Mouse (Mus musculus) spleen, adult 2 months (tissue): ENCODE data around the gene Ssh2. TPM values are rescaled to one million over a fixed set of nuclear protein-coding genes. Genes with fewer than 3 reads are reported as not detected.

Experiments
- DNase-seq, 2 experiments: peaks; one replicate each; pipeline versions ENCODE4 v3.0.0 to v3.0.0-alpha.2; 2012 to 2021; ENCODE audit warnings: low spot score in 2 of 2, low read depth in 1 of 2
- H3K27ac ChIP-seq: fragments of 200-500 bp; 2 replicates; pipeline ENCODE4 v1.5.1; 2012; ENCODE audit warnings: low read length, inconsistent platforms; ENCODE audit not compliant: insufficient read depth
- H3K27me3 ChIP-seq: fragments of 200-500 bp; 2 replicates; pipeline ENCODE4 v1.6.1; 2012; ENCODE audit warnings: mild to moderate bottlenecking, moderate library complexity, low read length, inconsistent platforms; ENCODE audit not compliant: control insufficient read depth, insufficient read depth
- H3K36me3 ChIP-seq: fragments of 200-500 bp; 2 replicates; pipeline ENCODE4 v1.6.1; 2012; ENCODE audit warnings: mild to moderate bottlenecking, low read length, inconsistent platforms; ENCODE audit not compliant: control insufficient read depth, insufficient read depth
- H3K4me1 ChIP-seq: fragments of 200-500 bp; 2 replicates; pipeline ENCODE4 v1.6.1; 2011; ENCODE audit warnings: inconsistent platforms; ENCODE audit not compliant: control insufficient read depth, insufficient read depth, insufficient read length
- H3K4me3 ChIP-seq: fragments of 200-500 bp; 2 replicates; pipeline ENCODE4 v1.5.1; 2011; ENCODE audit warnings: mild to moderate bottlenecking, inconsistent platforms; ENCODE audit not compliant: insufficient read depth, insufficient read length; ENCODE audit errors: extremely low read depth
- CTCF ChIP-seq: fragments of 200-500 bp; IDR thresholded peaks from 2 replicates; pipeline ENCODE4 v1.5.1; 2011; ENCODE audit warnings: mild to moderate bottlenecking, inconsistent platforms; ENCODE audit not compliant: insufficient read depth, insufficient read length, insufficient replicate concordance; ENCODE audit errors: extremely low read depth
- POLR2A ChIP-seq: fragments of 200-500 bp; IDR thresholded peaks from 2 replicates; pipeline ENCODE4 v1.6.1; 2011; ENCODE audit warnings: low read depth, low read length, inconsistent platforms
- WGBS: fragments of 180-500 bp; shearing (Covaris S2); methylation state at CpG from one replicate; pipeline ENCODE4 v1.1.7; 2018; 5-methylcytosine and 5-hydroxymethylcytosine counted together
- polyA plus RNA-seq: library from polyadenylated mRNA; depleted of rRNA; stranded (reverse); fragments of >200 nt; gene quantifications from 2 replicates; pipeline ENCODE4 v1.2.3, GENCODE M21; 2012

Ssh2 gene
- polyA plus RNA-seq, 1 experiment = 21.2 TPM

DNA sequence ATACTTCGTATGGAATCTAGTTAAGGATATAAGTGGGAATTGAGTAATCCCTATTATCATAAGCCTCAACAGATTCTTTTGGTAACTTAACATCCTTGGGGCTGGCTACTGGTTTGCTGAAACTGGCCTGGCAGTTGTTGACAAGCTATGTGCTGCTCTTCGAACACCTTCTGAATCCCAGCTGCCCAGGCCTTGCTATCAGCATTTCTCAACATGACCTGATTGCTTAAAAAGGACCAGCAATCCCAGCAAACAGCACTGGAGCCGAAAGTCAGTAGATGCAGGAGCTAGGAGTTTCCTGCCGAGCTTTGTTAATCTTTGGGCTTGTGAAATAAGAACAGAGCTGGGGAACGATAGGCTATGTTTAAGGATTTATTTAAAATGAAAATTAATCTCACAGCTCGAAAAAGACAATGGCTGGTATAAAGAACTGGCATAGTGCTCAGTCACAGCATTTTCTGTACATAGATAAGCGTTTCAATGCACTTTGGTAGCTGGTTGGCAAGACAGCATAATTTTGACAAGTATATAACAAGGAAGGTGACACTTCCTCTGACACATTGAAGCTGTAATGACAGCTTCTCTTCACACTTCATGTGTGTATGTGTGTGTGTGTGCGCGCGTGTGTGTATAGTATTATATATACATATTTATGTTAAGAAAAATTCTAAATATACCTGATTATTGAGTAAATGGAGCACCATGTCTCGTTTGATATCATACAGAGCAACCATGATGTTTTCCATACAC, 20.6 kb upstream of the Ssh2 start:
- no peak for TF ChIP-seq POLR2A
- TF ChIP-seq CTCF = no peak
- DNase-seq = no peak
- Histone ChIP-seq H3K4me1 (peaks cover 7% of the 10 kb centered on the region; the same call in 1 of the 2 replicates), H3K27me3 (no peaks in the 10 kb centered on the region), H3K27ac (no peak overlapping the region), H3K36me3 (no peaks in the 10 kb centered on the region), H3K4me3 (no peak overlapping the region)
- WGBS = 90% methylated on average over 11 of the region's 11 CpGs

DNA sequence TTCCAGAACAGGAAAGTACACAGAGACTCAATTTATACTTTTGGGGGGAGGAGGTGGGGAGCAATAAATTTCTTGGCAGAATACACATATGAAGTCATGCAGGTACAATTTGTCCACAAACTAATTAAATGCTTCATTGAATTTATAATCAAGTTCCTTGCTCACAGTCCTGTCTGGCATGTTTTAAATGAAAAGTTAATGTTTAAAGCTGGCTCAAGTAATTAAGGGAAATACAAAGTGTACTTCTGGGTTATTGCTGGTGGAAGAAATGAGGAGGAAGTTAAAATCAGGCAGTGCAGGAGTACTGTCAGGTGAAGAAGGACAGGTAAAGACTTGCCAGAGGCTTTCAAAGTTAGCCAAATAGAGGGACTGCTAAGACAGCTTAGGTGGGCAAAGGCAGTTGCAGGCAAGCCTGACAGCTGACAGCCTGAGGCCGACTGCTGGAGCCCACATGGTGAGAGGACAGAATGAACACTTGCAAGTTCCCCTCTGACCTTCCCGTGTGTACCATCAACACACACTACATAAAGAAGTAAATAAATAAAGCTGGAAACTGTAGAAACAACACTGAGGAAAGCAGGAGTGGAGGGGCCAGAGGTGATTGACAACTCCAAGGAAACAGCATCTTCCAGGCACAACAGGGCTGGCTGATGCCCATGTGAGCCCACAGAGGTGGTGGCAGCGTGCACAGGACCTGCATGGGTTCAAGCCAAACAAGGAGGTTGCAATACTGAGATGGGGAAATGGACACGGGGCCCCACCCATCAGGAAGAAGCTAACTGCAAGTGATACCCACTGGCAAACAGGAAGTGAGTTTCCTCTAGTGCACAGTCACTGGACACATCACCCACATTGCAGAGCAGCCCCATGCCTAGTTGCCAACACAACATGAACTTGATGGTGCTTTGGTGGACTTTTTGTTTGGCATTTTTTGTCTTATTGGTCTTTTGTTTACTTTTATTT, 19.6 kb upstream of the Ssh2 start:
- no peak overlapping the region for H3K4me3 ChIP-seq
- peaks cover 7% of the 10 kb centered on the region; the same call in 1 of the 2 replicates for H3K4me1 ChIP-seq
- DNase-seq = peak in 1 of 2 experiments; percentile 43
- H3K36me3 ChIP-seq = no peaks in the 10 kb centered on the region
- WGBS = 26% methylated on average over 4 of the region's 4 CpGs
- H3K27ac ChIP-seq = peak overlapping the region; percentile 30
- TF ChIP-seq POLR2A (no peak), CTCF (no peak)
- H3K27me3 ChIP-seq = no peaks in the 10 kb centered on the region

DNA sequence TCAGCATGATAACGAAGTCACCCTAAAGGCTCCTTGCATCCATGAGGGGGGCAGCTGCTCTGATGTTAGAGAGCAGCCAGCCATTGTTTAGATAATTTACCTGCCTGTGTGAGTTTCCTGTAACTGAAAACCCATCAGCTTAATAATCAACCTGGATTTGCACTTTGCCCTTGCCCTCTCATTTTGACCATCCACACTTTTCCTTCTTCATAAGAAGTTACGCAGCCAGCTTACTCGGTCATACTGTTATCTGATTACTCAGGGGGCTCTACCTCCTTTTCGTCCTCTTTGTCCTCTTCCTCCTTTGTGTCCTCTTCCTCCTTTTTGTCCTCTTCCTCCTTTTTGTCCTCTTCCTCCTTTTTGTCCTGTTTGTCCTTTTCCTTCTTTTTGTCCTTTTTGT, 16.5 kb upstream of the Ssh2 start:
- no peaks in the 10 kb centered on the region for H3K27me3 ChIP-seq
- H3K27ac ChIP-seq = no peak overlapping the region
- no peak for DNase-seq
- TF ChIP-seq POLR2A (no peak), CTCF (no peak)
- peaks cover 3% of the 10 kb centered on the region; the same call in 1 of the 2 replicates for H3K4me1 ChIP-seq
- WGBS = 76% methylated on average over 4 of the region's 4 CpGs
- no peak overlapping the region; the same call in 1 of the 2 replicates for H3K4me3 ChIP-seq
- H3K36me3 ChIP-seq = no peaks in the 10 kb centered on the region

DNA sequence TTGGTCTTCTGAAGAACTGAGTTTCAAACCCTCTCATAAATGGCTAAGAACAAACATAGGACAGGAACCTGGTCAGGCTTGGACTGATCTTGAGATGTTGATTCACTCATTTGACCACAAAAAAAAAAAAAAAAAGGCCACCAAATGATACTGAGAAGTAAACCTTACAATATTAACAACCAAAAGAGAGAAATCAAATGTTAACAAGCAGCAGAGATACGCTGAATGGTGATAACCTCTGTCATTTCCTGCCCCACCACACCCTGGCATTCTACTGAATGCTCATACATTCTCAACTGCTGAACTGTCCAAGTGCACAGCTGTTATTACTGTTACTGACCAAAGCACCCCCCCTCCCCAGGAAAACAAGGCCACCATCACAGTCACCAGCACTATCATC, 15.4 kb upstream of the Ssh2 start:
- WGBS = 53% methylated on average over 1 of the region's 1 CpGs
- Histone ChIP-seq H3K27ac (no peak overlapping the region), H3K4me3 (no peak overlapping the region), H3K4me1 (peaks cover 3% of the 10 kb centered on the region; the same call in 1 of the 2 replicates), H3K27me3 (no peaks in the 10 kb centered on the region), H3K36me3 (no peaks in the 10 kb centered on the region)
- DNase-seq = no peak
- TF ChIP-seq CTCF (no peak), POLR2A (no peak)

DNA sequence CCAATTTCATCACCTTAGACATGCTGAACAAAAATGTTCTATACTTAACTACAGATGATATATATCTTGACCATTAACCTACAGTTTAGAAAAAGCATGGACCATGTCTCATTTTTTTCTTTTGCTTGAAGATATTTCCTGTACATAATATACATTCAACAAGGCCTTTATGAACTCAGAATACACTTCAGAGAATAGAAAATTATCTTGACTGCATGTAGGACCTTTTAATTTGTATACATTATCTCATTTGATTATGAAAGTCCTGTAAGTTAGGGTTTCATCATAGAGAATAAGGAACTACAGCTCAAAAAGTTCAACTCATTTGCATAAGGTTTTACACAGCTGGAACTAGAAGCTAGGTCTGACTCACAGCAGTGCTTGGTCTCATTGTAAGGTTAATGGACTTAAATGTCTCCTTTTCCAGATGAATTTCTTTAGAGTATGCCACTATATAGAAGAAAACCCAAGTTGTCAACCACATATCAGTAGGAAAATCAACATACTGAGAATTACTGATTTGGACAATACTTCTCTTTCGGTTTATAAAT, 1.9 kb upstream of the Ssh2 start:
- H3K27ac ChIP-seq = no peak overlapping the region
- WGBS = 81% methylated on average over 1 of the region's 1 CpGs
- peak in 1 of 2 experiments; percentile 42 for DNase-seq
- no peaks in the 10 kb centered on the region for H3K36me3 ChIP-seq
- H3K27me3 ChIP-seq = no peaks in the 10 kb centered on the region
- H3K4me1 ChIP-seq = peaks cover 11% of the 10 kb centered on the region; the same call in 1 of the 2 replicates
- no peak overlapping the region for H3K4me3 ChIP-seq
- TF ChIP-seq POLR2A = no peak
- no peak for TF ChIP-seq CTCF

DNA sequence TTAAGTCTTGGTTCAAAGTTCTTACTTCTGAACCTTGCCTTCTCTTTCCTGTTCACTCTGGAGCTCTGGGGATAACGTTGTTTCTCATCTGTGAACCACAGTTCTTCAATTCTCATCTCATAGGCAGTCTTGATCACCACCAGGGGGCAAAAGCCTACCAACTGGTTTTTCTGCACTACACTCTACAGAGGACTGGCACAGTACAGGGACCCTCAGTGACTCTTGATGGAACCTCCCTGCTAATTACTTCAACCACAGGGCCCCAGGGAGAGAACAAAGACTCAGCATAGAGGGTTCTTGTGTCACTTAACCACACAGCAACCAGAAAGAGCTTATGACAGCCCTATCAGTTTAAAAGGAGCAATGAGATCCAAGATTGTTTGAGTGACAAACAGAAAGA, 1.3 kb upstream of the Ssh2 start:
- H3K36me3 ChIP-seq = no peaks in the 10 kb centered on the region
- H3K4me3 ChIP-seq = no peak overlapping the region
- no peak overlapping the region for H3K27ac ChIP-seq
- DNase-seq = peak; percentile 68 to 72
- H3K27me3 ChIP-seq = no peaks in the 10 kb centered on the region
- TF ChIP-seq CTCF (peak; percentile 33; the same call in 1 of the 2 replicates), POLR2A (no peak)
- peaks cover 11% of the 10 kb centered on the region; the same call in 1 of the 2 replicates for H3K4me1 ChIP-seq
- 0% methylated on average over 1 of the region's 1 CpGs for WGBS
